ENCODE assay signal across 1 mouse cellular context in the genomic region with DNA sequence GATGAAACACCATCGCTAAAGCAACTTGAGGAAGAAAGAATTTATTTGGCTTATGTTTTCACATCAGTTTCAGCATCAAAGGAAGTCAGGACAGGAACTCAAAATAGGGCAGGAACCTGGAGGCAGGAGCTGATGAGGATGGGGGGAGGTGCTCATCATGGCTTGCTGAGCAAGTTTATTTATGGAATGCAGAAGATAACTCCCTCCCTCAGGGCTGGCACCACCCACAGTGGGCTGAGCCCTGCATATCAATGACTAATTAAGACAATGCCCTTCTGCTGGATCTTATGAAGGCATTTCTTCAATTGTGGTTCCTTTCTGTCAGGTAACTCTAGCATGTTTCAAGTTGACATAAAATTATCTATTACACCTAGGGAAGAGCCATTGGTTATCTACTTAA.
TF ChIP-seq lines count a peak whose summit lies in the region.

No protein-coding gene starts in this region.

TF ChIP-seq in MEL, 35 proteins besides CTCF, POLR2A, EP300 and RAD21 (continued from another document):
- no peak for TF ChIP-seq NELFE (IDR thresholded peaks at IDR 0.05; ENCODE audit: low read depth, low read length)
- TF ChIP-seq MAX (IDR thresholded peaks at IDR 0.05; ENCODE audit: low read length) = no peak
- no peak for TF ChIP-seq MXI1 (IDR thresholded peaks at IDR 0.05; ENCODE audit: low read depth, low read length)
